Mouse (Mus musculus) megakaryocyte, embryonic 14.5 days (primary cell): ENCODE measurements around the gene Erfe. TPM values are rescaled to one million over a fixed set of nuclear protein-coding genes. Genes with fewer than 3 reads are reported as not detected.

Experiments
- H3K27me3 ChIP-seq: replicated peaks from 2 replicates; pipeline ENCODE3; 2012; ENCODE audit warnings: inconsistent platforms
- H3K36me3 ChIP-seq: replicated peaks from 2 replicates; pipeline ENCODE3; 2012; ENCODE audit warnings: low read length, inconsistent platforms, mixed read lengths
- H3K4me1 ChIP-seq: 2 replicates; pipeline ENCODE4 v1.6.1; 2012; ENCODE audit warnings: inconsistent platforms
- H3K4me3 ChIP-seq: replicated peaks from 2 replicates; pipeline ENCODE3; 2012; ENCODE audit warnings: moderate library complexity, mild to moderate bottlenecking, inconsistent platforms
- H3K9me3 ChIP-seq: 2 replicates; pipeline ENCODE4 v1.6.1; 2012; ENCODE audit warnings: inconsistent platforms
- FLI1 ChIP-seq: IDR thresholded peaks from 2 replicates; pipeline ENCODE4 v1.6.1; 2012; ENCODE audit warnings: low read length, inconsistent platforms, mixed read lengths
- GATA1 ChIP-seq: IDR thresholded peaks from 3 replicates; pipeline ENCODE4 v1.6.1; 2012; ENCODE audit warnings: mixed read lengths, low read length, inconsistent platforms, borderline replicate concordance
- polyA plus RNA-seq: library from polyadenylated mRNA; stranded (reverse); fragments of >175 nt; gene quantifications from 2 replicates; pipeline ENCODE4 v1.2.3, GENCODE M21; 2012; ENCODE audit warnings: low replicate concordance; ENCODE audit not compliant: insufficient read depth

The Erfe gene
- polyA plus RNA-seq, 1 experiment = 0.04 TPM

DNA sequence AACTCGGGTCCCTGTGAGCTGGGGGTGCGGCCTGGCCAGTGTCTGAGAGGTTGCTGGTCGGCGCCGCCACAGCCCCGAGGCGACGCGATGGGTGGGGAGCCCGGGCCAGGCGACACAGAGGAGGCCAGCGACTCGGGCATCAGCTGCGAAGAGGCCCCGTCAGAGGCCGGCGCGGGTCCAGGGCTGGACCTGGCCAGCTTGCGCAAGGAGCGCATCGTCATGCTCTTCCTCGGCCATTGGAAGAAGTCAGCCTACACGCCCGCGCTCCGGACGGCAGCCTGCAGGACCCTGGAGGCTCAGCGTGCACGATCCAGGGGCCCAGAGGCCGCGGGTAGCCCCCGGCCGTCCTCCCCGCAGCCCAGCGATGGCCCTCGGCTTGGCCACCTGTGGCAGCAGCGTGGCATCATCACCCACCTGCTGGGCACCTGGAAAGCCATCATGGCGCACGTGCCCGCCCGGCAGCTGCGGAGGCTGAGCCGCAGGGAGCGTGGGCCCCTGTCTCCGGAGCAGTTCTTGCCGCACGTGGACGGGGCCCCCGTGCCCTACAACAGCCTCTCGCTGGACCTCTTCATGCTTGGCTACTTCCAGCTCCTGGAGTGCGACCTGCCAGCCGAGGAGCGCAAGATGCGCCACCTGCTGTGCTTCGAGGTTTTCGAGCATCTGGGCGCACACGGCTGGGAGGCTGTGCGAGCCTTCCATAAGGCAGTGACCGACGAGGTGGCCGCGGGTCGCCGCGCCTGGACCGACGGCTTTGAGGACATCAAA is 21.1 kb upstream of the Erfe start:
- Histone ChIP-seq H3K27me3 (peaks cover 89% of the 10 kb centered on the region), H3K4me1 (peaks cover 21% of the 10 kb centered on the region; the same call in 1 of the 2 replicates), H3K4me3 (no peak overlapping the region), H3K9me3 (no peaks in the 10 kb centered on the region), H3K36me3 (no peaks in the 10 kb centered on the region)
- TF ChIP-seq GATA1 (no peak), FLI1 (no peak)

DNA sequence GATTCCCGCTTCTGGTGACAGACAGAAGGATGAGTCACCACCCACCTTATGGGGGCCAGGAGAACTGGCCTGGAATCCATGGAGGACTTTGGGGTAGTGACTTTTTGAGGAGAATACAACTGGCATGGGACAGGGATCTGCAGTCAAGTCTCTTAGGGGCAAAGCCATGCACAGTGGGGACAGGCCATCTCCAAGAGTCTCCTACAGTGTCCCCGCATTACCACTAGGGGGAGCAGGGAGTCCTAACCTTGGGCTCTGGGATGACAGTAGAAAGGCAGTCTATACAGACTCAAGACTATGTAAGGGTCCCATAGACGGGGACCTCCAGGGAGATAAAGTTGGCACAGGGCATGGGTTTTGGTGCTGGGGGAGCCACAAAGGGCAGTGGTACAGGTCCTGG is 19.3 kb upstream of the Erfe start:
- H3K27me3 ChIP-seq = peaks cover 86% of the 10 kb centered on the region
- peaks cover 32% of the 10 kb centered on the region for H3K4me1 ChIP-seq
- H3K36me3 ChIP-seq = no peaks in the 10 kb centered on the region
- H3K9me3 ChIP-seq = no peaks in the 10 kb centered on the region
- TF ChIP-seq FLI1 (no peak), GATA1 (no peak)
- H3K4me3 ChIP-seq = no peak overlapping the region

DNA sequence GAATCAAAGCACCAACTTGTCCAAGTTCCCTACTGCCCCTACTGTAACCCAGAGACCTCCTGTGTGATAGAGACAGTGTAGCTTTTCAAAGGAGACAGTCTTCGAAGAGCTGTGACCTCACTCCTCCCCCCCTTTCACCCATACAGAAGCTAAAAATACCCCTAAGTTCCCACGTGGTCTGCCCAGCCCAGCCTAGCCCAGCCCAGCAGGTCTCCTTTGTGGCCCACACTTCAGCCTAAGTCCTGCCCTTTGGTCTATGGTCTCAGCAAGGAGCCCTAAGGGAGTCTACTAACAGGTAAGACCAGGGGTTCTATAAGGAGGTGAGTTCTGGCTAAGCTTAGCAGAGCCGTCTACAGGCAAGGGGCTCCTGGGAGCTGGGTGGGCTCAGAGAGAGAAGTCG is 15.4 kb upstream of the Erfe start, which contains the start of gene Klhl30:
Gene Klhl30 (plus strand): TSS at position 176 of the 400 bp plus-strand sequence.
- no peaks in the 10 kb centered on the region for H3K9me3 ChIP-seq
- peaks cover 78% of the 10 kb centered on the region for H3K27me3 ChIP-seq
- H3K4me1 ChIP-seq = peaks cover 14% of the 10 kb centered on the region
- no peaks in the 10 kb centered on the region for H3K36me3 ChIP-seq
- no peak for TF ChIP-seq FLI1
- TF ChIP-seq GATA1 = no peak
- no peak within 1 kb of the TSS for H3K4me3 ChIP-seq

GRCm38 (mm10) chr1:91351249-91351648 is 15.0 kb upstream of the Erfe start:
- Histone ChIP-seq H3K9me3 (no peaks in the 10 kb centered on the region), H3K36me3 (no peaks in the 10 kb centered on the region), H3K4me3 (no peak overlapping the region), H3K4me1 (peaks cover 14% of the 10 kb centered on the region), H3K27me3 (peaks cover 78% of the 10 kb centered on the region)
- TF ChIP-seq GATA1 (no peak), FLI1 (no peak)

- H3K36me3 ChIP-seq = no peaks in the 10 kb centered on the region
- no peaks in the 10 kb centered on the region for H3K9me3 ChIP-seq
- peaks cover 78% of the 10 kb centered on the region for H3K27me3 ChIP-seq
- H3K4me3 ChIP-seq = no peak overlapping the region
- no peak for TF ChIP-seq FLI1
- TF ChIP-seq GATA1 = no peak
- peaks cover 14% of the 10 kb centered on the region for H3K4me1 ChIP-seq
Observed at GRCm38 (mm10) chr1:91352277-91352676, 14.0 kb upstream of the Erfe start.

DNA sequence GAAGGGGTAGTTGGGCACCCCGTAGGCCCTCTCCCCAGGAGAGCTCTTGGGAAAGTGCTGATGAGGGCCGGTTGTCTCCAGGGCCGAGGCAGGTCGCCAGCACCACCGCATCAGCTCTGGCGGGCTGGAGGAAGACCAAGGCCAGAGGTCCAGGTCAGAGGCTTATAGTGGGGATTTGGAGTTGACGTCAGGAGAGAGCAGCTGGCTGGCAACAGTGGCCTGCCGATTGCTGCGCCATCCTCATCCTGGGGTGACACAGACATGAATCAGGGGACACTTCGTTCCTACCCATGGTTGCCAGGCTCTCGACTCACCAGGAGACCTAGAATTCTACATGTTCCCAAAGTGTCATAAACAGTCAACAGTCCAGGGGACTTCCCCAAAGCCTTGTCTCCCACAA is 10.1 kb upstream of the Erfe start:
- Histone ChIP-seq H3K36me3 (no peaks in the 10 kb centered on the region), H3K4me1 (peaks cover 3% of the 10 kb centered on the region; the same call in 1 of the 2 replicates), H3K9me3 (no peaks in the 10 kb centered on the region), H3K27me3 (peaks cover 84% of the 10 kb centered on the region), H3K4me3 (no peak overlapping the region)
- TF ChIP-seq FLI1 (no peak), GATA1 (no peak)

DNA sequence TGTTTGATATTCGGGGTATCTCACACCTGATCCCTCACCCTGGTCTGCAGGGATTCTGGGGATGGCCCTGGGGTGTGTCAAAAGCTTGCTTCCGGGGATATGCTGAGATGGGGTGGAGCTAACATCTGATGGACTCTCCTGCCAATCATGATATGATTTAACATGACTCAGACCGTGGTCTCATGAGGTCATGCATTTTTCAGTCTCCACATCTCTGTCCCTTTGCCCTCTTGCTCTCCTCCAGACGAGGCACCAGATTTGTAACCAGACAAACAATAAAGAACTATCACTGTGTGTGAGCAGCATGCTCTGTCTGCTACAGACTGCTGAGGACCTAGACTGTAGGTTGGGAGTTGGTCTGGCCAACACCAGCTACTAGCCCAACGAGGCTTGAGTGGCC is 4.1 kb upstream of the Erfe start:
- peaks cover 15% of the 10 kb centered on the region for H3K4me1 ChIP-seq
- H3K9me3 ChIP-seq = peaks cover 37% of the 10 kb centered on the region
- H3K36me3 ChIP-seq = peaks cover 4% of the 10 kb centered on the region
- TF ChIP-seq GATA1 (no peak), FLI1 (no peak)
- no peak overlapping the region for H3K4me3 ChIP-seq
- H3K27me3 ChIP-seq = peaks cover 79% of the 10 kb centered on the region

DNA sequence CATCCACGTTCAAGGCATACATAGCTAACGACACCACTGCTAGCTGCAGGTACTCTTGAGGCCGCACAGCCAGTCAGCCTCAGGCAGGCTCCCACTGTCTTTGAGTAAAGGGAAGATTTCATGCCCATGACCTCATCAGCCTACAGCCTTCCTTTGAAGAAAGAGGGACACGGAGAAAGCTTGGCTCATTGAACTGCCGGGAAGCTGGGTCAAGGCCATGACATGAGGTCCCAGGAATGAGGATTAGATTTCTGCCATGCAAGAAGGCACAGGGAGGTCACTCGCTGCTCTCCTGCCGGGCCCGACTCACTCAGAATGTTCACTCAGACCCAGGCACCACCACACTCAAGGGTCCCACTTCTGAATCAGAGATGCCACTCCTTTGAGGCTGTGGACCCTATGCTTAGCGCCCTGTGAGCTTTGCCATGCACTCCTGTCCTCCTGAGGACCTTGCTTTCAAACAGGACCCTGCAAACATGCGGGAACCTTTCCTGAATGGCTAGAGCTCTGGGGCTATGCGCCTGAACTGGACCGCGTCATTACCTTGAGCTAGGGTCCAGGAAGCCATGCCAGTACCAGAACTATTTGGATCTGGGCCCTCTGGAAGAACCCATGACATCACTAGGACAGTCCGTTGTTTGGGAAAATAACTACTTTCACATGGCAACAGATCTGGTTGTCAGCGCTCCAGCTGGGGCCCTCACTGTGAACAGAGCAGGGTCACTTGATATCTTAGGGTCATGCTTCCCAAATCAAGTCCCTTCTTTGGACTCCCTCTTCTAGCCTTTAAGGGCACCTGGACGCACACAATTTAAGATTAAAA is 1.2 kb upstream of the Erfe start:
- H3K4me3 ChIP-seq = no peak overlapping the region
- H3K36me3 ChIP-seq = peaks cover 22% of the 10 kb centered on the region
- TF ChIP-seq FLI1 (no peak), GATA1 (no peak)
- H3K4me1 ChIP-seq = peaks cover 20% of the 10 kb centered on the region
- peaks cover 37% of the 10 kb centered on the region for H3K9me3 ChIP-seq
- H3K27me3 ChIP-seq = peaks cover 63% of the 10 kb centered on the region

DNA sequence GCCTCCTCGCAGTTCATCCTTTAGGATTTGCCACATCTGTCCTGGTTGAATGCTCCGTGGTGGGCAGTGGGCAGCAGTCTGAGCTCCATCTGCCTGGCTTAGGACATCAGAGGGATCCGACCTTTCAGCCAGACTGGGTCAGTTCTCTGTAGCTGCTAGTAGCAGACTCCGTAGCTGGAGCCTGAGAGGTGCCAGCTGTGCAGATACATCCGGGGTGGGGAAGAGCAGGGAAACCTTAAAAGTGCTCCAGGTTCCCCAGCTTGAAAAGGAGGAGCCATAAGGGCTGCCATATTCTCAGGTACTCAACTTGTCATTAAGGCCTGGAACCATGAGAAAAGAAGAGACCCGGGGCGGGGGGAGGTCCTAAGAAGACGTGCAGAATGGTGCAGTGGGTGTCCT is 415 bp upstream of the Erfe start:
- peaks cover 20% of the 10 kb centered on the region for H3K4me1 ChIP-seq
- H3K36me3 ChIP-seq = peaks cover 29% of the 10 kb centered on the region
- TF ChIP-seq GATA1 (no peak), FLI1 (no peak)
- H3K4me3 ChIP-seq = peak overlapping the region; percentile 91
- peaks cover 58% of the 10 kb centered on the region for H3K27me3 ChIP-seq
- H3K9me3 ChIP-seq = peaks cover 37% of the 10 kb centered on the region

- TF ChIP-seq GATA1 (no peak), FLI1 (no peak)
- peaks cover 20% of the 10 kb centered on the region for H3K4me1 ChIP-seq
Observed at GRCm38 (mm10) chr1:91367295-91367694, 1.1 kb downstream of the Erfe start.

More at GRCm38 (mm10) chr1:91367295-91367694, 1.1 kb downstream of the Erfe start:
- Histone ChIP-seq H3K36me3 (peaks cover 44% of the 10 kb centered on the region), H3K9me3 (peaks cover 29% of the 10 kb centered on the region), H3K4me3 (no peak overlapping the region), H3K27me3 (peaks cover 43% of the 10 kb centered on the region)
